Mouse (Mus musculus) kidney, postnatal 0 days (tissue): Measurements from ENCODE around the gene Erg. TPM values are rescaled to one million over a fixed set of nuclear protein-coding genes. Genes with fewer than 3 reads are reported as not detected.
A peak's percentile ranks its signal among the peaks of the same experiment; 100 is the strongest.

Source experiments
- ATAC-seq: fragments of 200-750 bp; cut with Nextera tagmentation; replicated peaks from 2 replicates; pipeline ENCODE4 v1.8.0; 2017; ENCODE audit warnings: low read depth, moderate number of reproducible peaks, moderate TSS enrichment, moderate library complexity; ENCODE audit not compliant: low FRiP score
- DNase-seq: peaks from one replicate; pipeline ENCODE4 v3.0.0-alpha.2; 2016; ENCODE audit warnings: low spot score
- H3K27ac ChIP-seq: fragments of 300-500 bp; sonication (generic); 2 replicates; pipeline ENCODE4 v1.5.1; 2014; ENCODE audit warnings: mild to moderate bottlenecking
- H3K27me3 ChIP-seq: fragments of 300-500 bp; sonication (generic); 2 replicates; pipeline ENCODE4 v1.6.1; 2014; ENCODE audit warnings: low read length, mixed read lengths; ENCODE audit not compliant: insufficient read depth
- H3K36me3 ChIP-seq: fragments of 300-500 bp; sonication (generic); 2 replicates; pipeline ENCODE4 v1.6.1; 2014; ENCODE audit warnings: low read length, mixed read lengths; ENCODE audit not compliant: insufficient read depth
- H3K4me1 ChIP-seq: fragments of 300-500 bp; sonication (generic); replicated peaks from 2 replicates; pipeline ENCODE4 v1.6.1; 2014; ENCODE audit warnings: antibody characterized with exemption, low read length, mixed read lengths; ENCODE audit not compliant: insufficient read depth
- H3K4me2 ChIP-seq: fragments of 300-500 bp; sonication (generic); 2 replicates; pipeline ENCODE4 v1.6.1; 2014; ENCODE audit warnings: mild to moderate bottlenecking, low read length, moderate library complexity, mixed read lengths
- H3K4me3 ChIP-seq: fragments of 300-500 bp; sonication (generic); replicated peaks from 2 replicates; pipeline ENCODE4 v1.5.1; 2014; ENCODE audit warnings: low read depth, low read length
- H3K9ac ChIP-seq: fragments of 300-500 bp; sonication (generic); 2 replicates; pipeline ENCODE4 v1.6.1; 2014; ENCODE audit warnings: low read depth, low read length
- H3K9me3 ChIP-seq: fragments of 300-500 bp; sonication (generic); replicated peaks from 2 replicates; pipeline ENCODE4 v1.6.1; 2016; ENCODE audit warnings: low read length, inconsistent platforms, mixed read lengths
- CTCF ChIP-seq: IDR thresholded peaks from 2 replicates; pipeline ENCODE4 v1.5.1; 2016; ENCODE audit warnings: antibody characterized with exemption, low read depth, mild to moderate bottlenecking, moderate library complexity
- WGBS: fragments of 180-500 bp; shearing (Covaris S2); extraction: QIAGEN DNeasy Blood & Tissue Kit; methylation state at CpG from one replicate; pipeline ENCODE4 v1.1.7; 2014; 5-methylcytosine and 5-hydroxymethylcytosine counted together
- polyA plus RNA-seq: library from polyadenylated mRNA; unstranded; fragments of >200 nt; fragmentation: Nextera tagmentation; extraction: Ambion mirVana; gene quantifications from 2 replicates; pipeline ENCODE4 v1.2.1, GENCODE M21; 2015

Gene Erg
- 6.4 TPM in 2 replicates for polyA plus RNA-seq

- no peak within 1 kb of the TSS for H3K27ac ChIP-seq
- H3K9me3 ChIP-seq: no peaks in the 10 kb centered on the region
- DNase-seq (peak; percentile 15), ATAC-seq (no peak)
- H3K9ac ChIP-seq: 0 out of 2 replicates have a peak within 1 kb of the TSS, but pooled peaks have one; percentile 8
- H3K4me2 ChIP-seq: peak within 1 kb of the TSS; percentile 59
- 4% methylated on average over 5 of the region's 5 CpGs for WGBS
- TF ChIP-seq CTCF: no peak
- peaks cover 36% of the 10 kb centered on the region for H3K27me3 ChIP-seq
- H3K4me3 ChIP-seq: peak within 1 kb of the TSS; percentile 31
- H3K4me1 ChIP-seq: peaks cover 16% of the 10 kb centered on the region; the same call in 1 of the 2 replicates
- H3K36me3 ChIP-seq: no peaks in the 10 kb centered on the region
These were observed at the start of gene Erg for GRCm38 (mm10) chr16:95586311-95586602. TSS of gene Erg (minus strand) at chr16:95586593.

- Histone ChIP-seq H3K9ac (no peak overlapping the region), H3K27me3 (no peaks in the 10 kb centered on the region), H3K27ac (no peak overlapping the region), H3K4me1 (no peaks in the 10 kb centered on the region), H3K4me2 (no peak overlapping the region), H3K36me3 (no peaks in the 10 kb centered on the region), H3K9me3 (no peaks in the 10 kb centered on the region), H3K4me3 (no peak overlapping the region)
- no peak for TF ChIP-seq CTCF
- DNase-seq: no peak
- ATAC-seq: no peak
- 64% methylated on average over 10 of the region's 10 CpGs for WGBS
These were observed 45.4 kb upstream of the Erg start for GRCm38 (mm10) chr16:95631816-95632215.

GRCm38 (mm10) chr16:95623876-95624770 lies 37.7 kb upstream of the Erg start:
- ATAC-seq (no peak), DNase-seq (no peak)

GRCm38 (mm10) chr16:95623056-95623455 lies 36.7 kb upstream of the Erg start:
- Histone ChIP-seq H3K36me3 (no peaks in the 10 kb centered on the region), H3K4me3 (no peak overlapping the region), H3K9me3 (no peaks in the 10 kb centered on the region), H3K9ac (no peak overlapping the region), H3K27ac (no peak overlapping the region), H3K27me3 (no peaks in the 10 kb centered on the region), H3K4me2 (no peak overlapping the region), H3K4me1 (no peaks in the 10 kb centered on the region)
- no peak for DNase-seq
- TF ChIP-seq CTCF: no peak
- ATAC-seq: no peak
- WGBS: 86% methylated on average over 4 of the region's 4 CpGs

More at GRCm38 (mm10) chr16:95623876-95624770, 37.7 kb upstream of the Erg start:
- 69% methylated on average over 7 of the region's 7 CpGs for WGBS
- Histone ChIP-seq H3K36me3 (no peaks in the 10 kb centered on the region), H3K9ac (no peak overlapping the region), H3K9me3 (no peaks in the 10 kb centered on the region), H3K4me3 (no peak overlapping the region), H3K4me2 (no peak overlapping the region), H3K27me3 (no peaks in the 10 kb centered on the region), H3K4me1 (no peaks in the 10 kb centered on the region), H3K27ac (no peak overlapping the region)
- TF ChIP-seq CTCF: no peak

GRCm38 (mm10) chr16:95619859-95620325 lies 33.5 kb upstream of the Erg start:
- no peaks in the 10 kb centered on the region for H3K27me3 ChIP-seq
- WGBS: 61% methylated on average over 4 of the region's 4 CpGs
- no peak overlapping the region for H3K27ac ChIP-seq
- DNase-seq (no peak), ATAC-seq (no peak)
- H3K4me3 ChIP-seq: no peak overlapping the region
- no peak overlapping the region for H3K9ac ChIP-seq
- no peak overlapping the region for H3K4me2 ChIP-seq
- H3K4me1 ChIP-seq: no peaks in the 10 kb centered on the region
- H3K9me3 ChIP-seq: no peaks in the 10 kb centered on the region
- no peak for TF ChIP-seq CTCF
- no peaks in the 10 kb centered on the region for H3K36me3 ChIP-seq

- Histone ChIP-seq H3K4me2 (peak overlapping the region; percentile 27), H3K4me3 (no peak overlapping the region), H3K9ac (no peak overlapping the region), H3K36me3 (no peaks in the 10 kb centered on the region), H3K9me3 (no peaks in the 10 kb centered on the region), H3K27ac (no peak overlapping the region), H3K27me3 (no peaks in the 10 kb centered on the region), H3K4me1 (no peaks in the 10 kb centered on the region)
- ATAC-seq (no peak), DNase-seq (no peak)
- TF ChIP-seq CTCF: no peak
- 42% methylated on average over 15 of the region's 15 CpGs for WGBS
These were observed 31.8 kb upstream of the Erg start for GRCm38 (mm10) chr16:95618206-95618605.
